Mouse (Mus musculus) CH12.LX (cell line): ENCODE data around the gene Gm20388.

ENCODE experiments used
- CTCF ChIP-seq, 2 experiments: IDR thresholded peaks in 1 of 2; conservative IDR thresholded peaks in 1 of 2; 2 replicates each; pipeline ENCODE4 v1.5.1; 2011 to 2012; ENCODE audit warnings: low read depth in 2 of 2, low read length in 2 of 2, improper control_type of control experiment in 1 of 2, inconsistent platforms in 1 of 2, mild to moderate bottlenecking in 1 of 2, moderate library complexity in 1 of 2
- EP300 ChIP-seq: IDR thresholded peaks from 2 replicates; pipeline ENCODE4 v1.6.1; 2011; ENCODE audit warnings: low read length, improper control_type of control experiment
- RAD21 ChIP-seq: IDR thresholded peaks from 2 replicates; pipeline ENCODE4 v1.6.1; 2011; ENCODE audit warnings: low read depth, mild to moderate bottlenecking, low read length, improper control_type of control experiment, moderate library complexity

- TF ChIP-seq CTCF (conservative IDR thresholded peaks at IDR 0.05 in 1 of 2, IDR thresholded peaks at IDR 0.05 in 1 of 2; ENCODE audit: low read depth in 2 of 2, low read length in 2 of 2), result no peak
- TF ChIP-seq EP300, result no peak
- TF ChIP-seq RAD21, result no peak
Measured at GRCm38 (mm10) chr8:121944831-121945230, 2034.2 kb downstream of the Gm20388 start, which contains the start of gene Car5a.
